Mouse (Mus musculus): ENCODE measurements at regions not wholly inside any gene's neighbourhood (a gene's known extent, or its start where the extent isn't known, plus 50 kb on each side); places are given as distances from the start of the nearest gene placed in this dataset.

GRCm38 (mm10) chr14:78225677-78226076 is 82.2 kb downstream of the Tnfsf11 start:
- intact Hi-C loops (cut with DNase I) = no loop called here

DNA sequence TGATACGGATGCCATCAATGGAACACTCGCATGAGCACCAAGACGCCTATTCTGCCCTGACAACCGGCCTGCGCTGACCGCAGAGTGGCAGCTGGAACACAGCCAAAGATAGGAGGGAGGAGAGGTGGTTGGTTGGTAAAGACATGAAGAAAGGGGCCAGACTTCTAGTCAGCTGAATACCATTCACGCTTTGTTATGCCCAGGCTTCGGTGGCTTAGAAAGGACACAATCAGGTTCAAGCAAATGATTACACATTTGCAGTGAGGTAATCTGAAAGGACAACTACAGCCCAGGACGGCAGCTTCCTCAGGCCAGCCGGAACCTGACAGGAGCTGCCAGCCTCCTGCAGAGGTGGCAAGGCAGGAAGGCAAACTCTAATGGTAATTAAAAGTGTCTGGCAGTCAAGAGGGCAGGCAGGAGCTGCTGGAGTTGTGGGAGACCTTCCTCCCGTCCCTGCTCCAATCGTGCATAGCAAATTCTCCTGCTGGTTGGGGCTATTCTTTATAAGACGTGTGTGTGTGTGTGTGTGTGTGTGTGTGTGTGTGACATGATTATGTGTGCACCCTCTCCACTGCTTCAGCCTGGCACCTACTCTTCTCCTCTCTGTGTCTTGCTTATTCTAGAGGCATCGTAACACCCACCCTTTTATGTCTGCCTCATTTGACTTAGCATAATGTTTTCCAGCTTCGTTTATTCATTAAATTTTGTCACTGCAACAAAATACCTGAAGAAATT is 91.4 kb downstream of the Tnfsf11 start:
- intact Hi-C loops (cut with DNase I) = no loop called here

DNA sequence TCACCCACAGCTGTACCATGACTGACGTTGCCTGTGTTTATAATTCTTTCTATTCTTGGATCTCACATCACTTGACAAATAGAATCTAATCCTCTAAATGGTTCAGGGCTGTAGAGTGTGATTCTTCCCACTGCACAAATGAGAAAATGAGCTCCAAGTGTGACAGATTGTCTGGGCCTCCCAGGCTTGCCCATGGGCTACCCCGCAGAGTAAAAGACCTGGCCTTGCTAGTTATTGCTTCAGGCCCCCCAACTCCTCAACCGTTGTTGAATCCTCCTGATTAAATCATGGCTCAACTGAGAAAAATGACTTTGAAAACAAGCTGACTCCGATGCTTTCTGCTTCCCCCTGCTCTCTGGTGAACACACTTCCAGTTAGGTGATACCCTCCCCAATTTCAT is 92.4 kb downstream of the Tnfsf11 start:
- intact Hi-C loops (cut with DNase I) = no loop called here

GRCm38 (mm10) chr14:78204566-78204863 is 103.3 kb downstream of the Tnfsf11 start:
- intact Hi-C loops (cut with DNase I) = loop anchor here (10.0 kb wide), 1 partner anchor 280 kb away; no protein-coding TSS in a partner anchor

- intact Hi-C loops (cut with DNase I) = loop anchor here (10.0 kb wide), 1 partner anchor 281 kb away; no protein-coding TSS in a partner anchor
Observed at GRCm38 (mm10) chr14:78203726-78204565, 103.9 kb downstream of the Tnfsf11 start.

- intact Hi-C loops (cut with DNase I) = loop anchor here (10.0 kb wide), 1 partner anchor 282 kb away; no protein-coding TSS in a partner anchor
Observed at GRCm38 (mm10) chr14:78202781-78203180, 105.1 kb downstream of the Tnfsf11 start.

DNA sequence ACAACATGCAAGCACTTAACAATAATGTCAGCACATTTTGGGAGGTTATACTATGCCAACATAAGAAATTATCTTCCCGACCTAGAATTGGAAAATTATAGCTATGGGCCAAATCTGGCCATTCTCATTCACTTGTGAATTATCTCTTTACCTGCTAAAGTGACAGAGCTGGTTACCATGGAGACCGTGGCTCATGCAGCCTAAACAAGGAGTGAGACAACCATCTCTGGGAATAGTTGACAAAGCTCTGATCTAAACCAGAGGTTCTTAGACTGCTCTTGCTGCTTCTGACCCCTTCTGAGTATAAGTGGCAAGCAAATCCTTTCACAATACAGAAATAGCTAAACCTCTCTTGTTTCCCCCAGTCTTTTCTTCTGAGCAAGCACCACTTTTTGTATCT is 108.7 kb upstream of the Fam216b start:
- intact Hi-C loops (cut with DNase I) = no loop called here

DNA sequence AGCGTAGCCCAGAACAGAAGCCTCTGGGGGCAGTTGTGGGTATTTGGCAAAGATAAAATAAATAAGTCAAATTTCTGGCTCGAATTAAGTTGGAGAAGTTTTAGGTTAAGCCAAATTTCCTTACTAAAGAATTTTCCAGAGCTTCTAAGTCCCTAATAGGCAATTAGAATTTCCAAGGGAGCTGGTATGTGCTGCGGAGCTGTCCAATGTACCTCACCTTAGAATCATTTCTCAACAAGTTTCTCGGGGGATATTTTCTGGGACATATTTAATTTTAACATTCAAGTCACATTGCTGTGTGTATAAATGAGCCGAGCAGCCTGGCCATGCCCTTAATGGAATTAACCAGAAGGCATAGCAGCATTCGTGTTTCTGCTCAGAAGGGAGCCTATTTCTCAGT is 90.8 kb upstream of the Fam216b start:
- intact Hi-C loops (cut with DNase I) = no loop called here

GRCm38 (mm10) chr14:78173451-78173850 is 84.6 kb upstream of the Fam216b start:
- intact Hi-C loops (cut with DNase I) = no loop called here

DNA sequence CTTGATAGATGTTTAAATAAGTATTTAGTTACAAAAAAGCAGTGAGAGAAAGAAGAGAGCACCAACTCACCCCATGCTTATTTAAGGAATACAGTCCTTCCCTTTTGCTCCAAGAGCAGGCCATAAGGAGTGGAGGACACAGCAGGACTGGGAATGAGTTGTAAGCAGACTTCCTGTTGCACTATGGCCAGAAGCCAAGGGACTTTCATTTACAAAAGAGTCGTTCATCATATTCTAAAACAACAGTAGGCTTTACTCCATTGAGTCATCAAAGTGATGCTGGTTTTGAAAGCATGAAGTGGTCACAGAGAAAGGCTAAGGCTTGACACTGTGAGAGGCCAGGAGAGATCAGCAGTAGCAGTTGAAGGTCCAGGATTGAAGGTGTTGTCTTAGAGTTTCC is 84.1 kb upstream of the Fam216b start:
- intact Hi-C loops (cut with DNase I) = no loop called here

- intact Hi-C loops (cut with DNase I) = no loop called here
Observed at GRCm38 (mm10) chr14:78160819-78161218, 72.0 kb upstream of the Fam216b start.

GRCm38 (mm10) chr14:78159567-78159966 is 70.8 kb upstream of the Fam216b start:
- intact Hi-C loops (cut with DNase I) = no loop called here

DNA sequence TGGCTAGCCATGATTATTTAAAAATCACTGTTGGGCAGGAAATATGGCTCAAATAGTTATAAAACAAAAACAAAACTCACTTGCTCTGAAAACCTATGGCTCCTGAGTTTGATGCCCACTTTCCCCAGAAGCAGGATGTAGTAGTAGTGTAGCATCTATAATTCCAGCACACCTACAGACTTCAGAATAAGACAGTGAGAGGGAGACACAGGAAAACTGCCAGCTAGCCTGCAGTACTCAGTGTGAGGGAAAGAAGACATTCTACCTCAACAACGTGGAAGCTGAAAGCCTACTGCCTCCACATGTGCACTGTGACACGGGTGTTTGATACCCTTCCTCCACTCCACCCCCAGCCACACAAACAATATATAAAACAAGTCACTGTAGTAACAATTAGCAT is 68.9 kb upstream of the Fam216b start:
- intact Hi-C loops (cut with DNase I) = no loop called here

DNA sequence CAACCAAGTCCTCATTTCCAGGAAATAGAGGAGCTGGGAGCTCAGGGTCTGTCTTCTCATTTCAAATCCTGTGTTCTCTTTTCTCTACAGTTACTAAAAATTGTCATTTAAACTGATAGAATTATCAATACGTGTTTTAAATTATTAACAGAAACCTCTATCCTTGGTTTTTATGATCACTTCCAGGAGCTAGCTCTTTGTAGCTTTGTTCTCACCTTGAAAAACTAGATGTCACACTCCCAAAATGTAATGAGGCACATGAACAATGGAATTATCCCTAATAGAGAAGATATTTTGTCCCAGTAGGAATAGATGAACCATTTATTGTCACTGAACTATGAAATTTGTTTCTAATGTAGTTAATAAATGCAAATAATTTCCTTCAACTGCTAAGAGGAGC is 60.0 kb upstream of the Fam216b start:
- intact Hi-C loops (cut with DNase I) = no loop called here

DNA sequence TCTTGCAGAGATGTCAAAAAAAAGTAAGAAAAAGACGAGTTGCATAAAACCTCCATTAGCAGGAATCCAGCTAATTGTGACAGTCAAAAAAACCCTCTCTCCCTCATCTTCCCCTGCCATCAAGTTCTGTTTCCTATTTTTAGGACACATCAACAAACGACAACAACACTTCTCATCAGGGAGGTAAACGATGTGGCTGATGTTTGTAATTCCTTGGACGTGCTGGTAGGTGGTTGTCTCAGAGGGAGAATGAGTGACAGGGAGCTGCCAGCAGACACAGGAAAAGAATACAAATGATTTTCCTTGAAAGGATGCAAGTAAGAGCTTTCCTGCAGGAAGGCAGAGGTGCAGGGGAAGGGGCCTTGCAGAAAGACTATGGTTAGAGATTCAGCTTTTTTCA is 54.9 kb upstream of the Fam216b start:
- intact Hi-C loops (cut with DNase I) = no loop called here

Small RNA genes in the stretch of these regions (microRNA-seq; reads per million reads assigned to microRNA genes)
- gene Mir1971 = 0 reads per million in 2 experiments

Data from adrenal gland (tissue).